Mouse (Mus musculus) lung, embryonic 14.5 days (tissue): ENCODE results near the gene Carnmt1. TPM values are rescaled to one million over a fixed set of nuclear protein-coding genes. Genes with fewer than 3 reads are reported as not detected.
A peak's percentile ranks its signal among the peaks of the same experiment; 100 is the strongest.

Experiments
- ATAC-seq: fragments of 200-750 bp; cut with Nextera tagmentation; 2 replicates; pipeline ENCODE4 v1.8.0; 2017; ENCODE audit warnings: mild to moderate bottlenecking, moderate TSS enrichment, moderate library complexity; ENCODE audit not compliant: insufficient read depth
- DNase-seq: peaks from one replicate; pipeline ENCODE4 v3.0.0-alpha.2; 2015
- H3K27ac ChIP-seq: fragments of 300-500 bp; sonication (generic); 2 replicates; pipeline ENCODE4 v1.5.1; 2014; ENCODE audit warnings: low read depth, mild to moderate bottlenecking, moderate library complexity
- H3K27me3 ChIP-seq: fragments of 300-500 bp; sonication (generic); 2 replicates; pipeline ENCODE4 v1.6.1; 2014; ENCODE audit warnings: low read length, control low read depth; ENCODE audit not compliant: insufficient read depth
- H3K36me3 ChIP-seq: fragments of 300-500 bp; sonication (generic); 2 replicates; pipeline ENCODE4 v1.6.1; 2014; ENCODE audit warnings: control low read depth; ENCODE audit not compliant: insufficient read depth
- H3K4me1 ChIP-seq: fragments of 300-500 bp; sonication (generic); 2 replicates; pipeline ENCODE4 v1.6.1; 2014; ENCODE audit warnings: antibody characterized with exemption, control low read depth; ENCODE audit not compliant: insufficient read depth
- H3K4me2 ChIP-seq: fragments of 300-500 bp; sonication (generic); 2 replicates; pipeline ENCODE4 v1.6.1; 2014; ENCODE audit warnings: mild to moderate bottlenecking
- H3K4me3 ChIP-seq: fragments of 300-500 bp; sonication (generic); 2 replicates; pipeline ENCODE4 v1.5.1; 2014; ENCODE audit warnings: low read depth, low read length
- H3K9ac ChIP-seq: fragments of 300-500 bp; sonication (generic); 2 replicates; pipeline ENCODE4 v1.6.1; 2014
- H3K9me3 ChIP-seq: fragments of 300-500 bp; sonication (generic); 2 replicates; pipeline ENCODE4 v1.6.1; 2016; ENCODE audit warnings: low read depth, low read length, control low read depth
- CTCF ChIP-seq: IDR thresholded peaks from 2 replicates; pipeline ENCODE4 v1.5.1; 2016; ENCODE audit warnings: antibody characterized with exemption, low read depth
- WGBS: fragments of 180-500 bp; shearing (Covaris S2); extraction: QIAGEN DNeasy Blood & Tissue Kit; methylation state at CpG from one replicate; pipeline ENCODE4 v1.1.7; 2014; 5-methylcytosine and 5-hydroxymethylcytosine counted together
- polyA plus RNA-seq: library from polyadenylated mRNA; unstranded; fragments of >200 nt; fragmentation: Nextera tagmentation; extraction: Ambion mirVana; gene quantifications from 2 replicates; pipeline ENCODE4 v1.2.1, GENCODE M21; 2014

Gene Carnmt1
- polyA plus RNA-seq, 1 experiment from 2014 or later, result 37.8 TPM

DNA sequence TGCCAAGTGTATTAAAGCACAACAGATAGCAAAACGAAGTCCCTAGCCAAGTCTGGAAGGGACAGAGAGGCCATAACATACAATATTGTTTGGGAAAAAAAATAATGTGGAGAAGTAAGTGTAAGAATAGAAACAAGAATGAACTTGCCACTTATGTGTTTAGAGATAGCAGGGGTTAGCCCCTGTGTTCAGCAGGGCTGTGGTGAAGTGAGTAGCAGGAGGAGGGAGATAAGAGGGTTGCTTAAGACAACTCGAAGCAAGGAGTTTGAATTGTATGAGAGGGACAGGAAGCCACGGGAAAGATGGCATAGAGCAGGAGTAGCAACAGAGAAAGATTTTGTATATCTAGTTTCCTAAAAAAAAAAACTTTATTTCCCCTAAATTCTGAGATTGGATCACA, 21.6 kb downstream of the Carnmt1 start:
- Histone ChIP-seq H3K36me3 (peaks cover 22% of the 10 kb centered on the region), H3K27me3 (no peaks in the 10 kb centered on the region), H3K27ac (no peak overlapping the region), H3K9me3 (no peaks in the 10 kb centered on the region), H3K4me2 (no peak overlapping the region), H3K4me1 (no peaks in the 10 kb centered on the region), H3K4me3 (no peak overlapping the region), H3K9ac (no peak overlapping the region)
- 69% methylated on average over 3 of the region's 3 CpGs for WGBS
- no peak for TF ChIP-seq CTCF
- DNase-seq (no peak), ATAC-seq (no peak)

DNA sequence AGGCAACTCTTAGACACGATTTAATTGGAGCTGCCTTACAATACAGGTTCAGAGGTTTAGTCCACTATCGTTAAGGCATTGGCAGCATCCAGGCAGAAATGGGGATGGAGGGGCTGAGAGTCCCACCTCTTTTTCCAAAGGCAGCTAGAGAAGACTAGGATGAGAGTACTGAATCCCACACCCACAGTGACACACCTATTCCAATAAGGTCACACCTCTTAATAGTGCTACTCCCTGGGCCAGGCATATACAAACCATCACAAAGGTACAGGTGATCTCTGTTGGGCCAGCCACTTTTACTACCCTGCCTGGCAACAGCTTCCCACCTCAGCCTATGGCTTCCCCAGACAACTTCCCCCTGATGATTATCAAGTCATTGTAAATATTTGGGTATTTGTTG, 22.2 kb downstream of the Carnmt1 start:
- no peak overlapping the region for H3K4me2 ChIP-seq
- H3K4me1 ChIP-seq, result no peaks in the 10 kb centered on the region
- H3K9ac ChIP-seq, result no peak overlapping the region
- H3K4me3 ChIP-seq, result no peak overlapping the region
- H3K27ac ChIP-seq, result no peak overlapping the region
- no peak for TF ChIP-seq CTCF
- H3K27me3 ChIP-seq, result no peaks in the 10 kb centered on the region
- 87% methylated on average over 2 of the region's 2 CpGs for WGBS
- no peaks in the 10 kb centered on the region for H3K9me3 ChIP-seq
- ATAC-seq, result no peak
- peaks cover 22% of the 10 kb centered on the region for H3K36me3 ChIP-seq
- DNase-seq, result no peak

DNA sequence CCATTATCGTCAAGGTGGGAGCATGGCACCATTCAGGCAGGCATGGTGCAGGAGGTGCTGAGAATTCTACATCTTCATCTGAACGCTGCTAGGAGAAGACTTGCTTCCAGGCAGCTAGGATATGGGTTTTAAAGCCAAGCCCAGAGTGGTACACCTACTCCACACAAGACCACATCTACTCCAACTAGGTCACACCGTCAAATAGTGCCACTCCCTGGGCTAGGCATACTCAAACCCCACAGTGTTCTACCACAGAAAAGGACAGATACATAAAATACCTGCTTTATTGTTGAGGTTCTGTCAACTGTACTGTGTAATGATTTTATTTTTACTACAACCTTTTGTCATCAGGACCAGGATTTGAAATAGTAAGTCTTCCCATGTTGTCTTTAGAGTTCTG, 24.6 kb downstream of the Carnmt1 start:
- ATAC-seq (no peak), DNase-seq (no peak)
- no peak for TF ChIP-seq CTCF
- Histone ChIP-seq H3K27me3 (no peaks in the 10 kb centered on the region), H3K9me3 (no peaks in the 10 kb centered on the region), H3K27ac (no peak overlapping the region), H3K4me1 (no peaks in the 10 kb centered on the region), H3K9ac (no peak overlapping the region), H3K4me2 (no peak overlapping the region), H3K36me3 (peaks cover 22% of the 10 kb centered on the region), H3K4me3 (no peak overlapping the region)
- WGBS, result 88% methylated on average over 3 of the region's 3 CpGs

DNA sequence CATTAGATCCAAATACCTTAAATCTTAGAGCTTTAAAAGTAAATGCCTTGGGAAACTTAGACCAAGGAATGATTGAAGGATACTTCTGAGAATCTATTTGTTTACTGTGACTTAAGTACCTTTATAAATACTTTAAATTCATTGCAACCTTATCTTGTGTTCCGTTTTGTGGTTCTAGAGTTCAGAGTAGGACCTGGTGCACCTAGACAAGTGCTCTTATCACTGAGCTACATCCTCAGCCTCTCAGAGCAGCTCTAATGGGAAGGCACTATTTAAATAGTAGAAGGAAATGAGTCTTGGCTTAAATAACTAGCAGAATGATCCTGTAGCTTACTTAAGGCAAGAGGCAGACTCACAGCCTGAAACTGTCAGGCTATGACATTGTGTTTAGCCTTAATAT, 25.0 kb downstream of the Carnmt1 start:
- no peak for TF ChIP-seq CTCF
- WGBS, result 54% methylated on average over 1 of the region's 1 CpGs
- ATAC-seq, result no peak

DNA sequence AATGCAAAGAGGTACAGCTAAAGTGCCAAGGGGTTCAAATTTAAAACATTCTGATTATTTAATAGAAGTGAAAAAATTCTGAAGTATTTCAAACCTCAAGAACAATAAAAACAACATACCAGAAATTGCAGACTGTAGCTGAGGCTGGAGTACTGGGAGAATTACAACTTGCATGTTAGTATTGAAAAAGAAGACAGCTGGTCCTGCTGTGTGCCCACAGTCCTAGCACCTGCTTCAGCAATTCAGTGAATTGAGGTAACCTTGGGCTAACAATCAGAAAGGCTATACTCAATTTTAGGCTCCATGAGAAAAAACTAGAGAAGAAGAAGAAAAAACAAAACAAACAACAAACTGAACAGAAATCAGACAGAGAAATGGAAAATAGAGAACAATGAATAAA, 37.5 kb downstream of the Carnmt1 start:
- Histone ChIP-seq H3K27ac (no peak overlapping the region), H3K36me3 (0 out of 2 replicates have a peak, but pooled peaks cover 6% of the 10 kb centered on the region), H3K4me2 (no peak overlapping the region), H3K9me3 (no peaks in the 10 kb centered on the region), H3K4me3 (no peak overlapping the region), H3K4me1 (no peaks in the 10 kb centered on the region), H3K27me3 (no peaks in the 10 kb centered on the region), H3K9ac (no peak overlapping the region)
- no peak for TF ChIP-seq CTCF
- ATAC-seq (no peak), DNase-seq (no peak)

More for the DNA sequence above, 25.0 kb downstream of the Carnmt1 start:
- H3K27ac ChIP-seq, result no peak overlapping the region
- no peaks in the 10 kb centered on the region for H3K4me1 ChIP-seq
- H3K4me2 ChIP-seq, result no peak overlapping the region
- peaks cover 22% of the 10 kb centered on the region for H3K36me3 ChIP-seq
- no peak for DNase-seq
- H3K27me3 ChIP-seq, result no peaks in the 10 kb centered on the region
- H3K9me3 ChIP-seq, result no peaks in the 10 kb centered on the region
- H3K4me3 ChIP-seq, result no peak overlapping the region
- H3K9ac ChIP-seq, result no peak overlapping the region

DNA sequence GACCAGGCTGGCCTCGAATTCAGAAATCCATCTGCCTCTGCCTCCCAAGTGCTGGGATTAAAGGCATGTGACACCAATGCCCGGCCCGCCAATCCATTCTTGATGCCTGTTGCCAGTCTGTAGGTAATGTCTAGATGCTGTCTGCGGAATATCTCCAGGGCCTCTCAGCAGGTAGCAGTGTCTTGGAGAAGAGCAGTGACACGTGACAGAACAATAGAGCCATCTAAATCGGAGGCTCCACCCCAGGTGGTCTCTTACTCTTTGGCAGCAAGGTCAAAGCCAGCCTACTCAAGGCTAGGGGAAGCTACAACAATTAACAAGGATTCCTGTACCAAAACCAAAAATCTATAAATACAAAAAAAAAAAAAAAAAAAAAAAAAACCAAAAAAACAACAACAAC, 40.3 kb downstream of the Carnmt1 start:
- ATAC-seq, result no peak

DNA sequence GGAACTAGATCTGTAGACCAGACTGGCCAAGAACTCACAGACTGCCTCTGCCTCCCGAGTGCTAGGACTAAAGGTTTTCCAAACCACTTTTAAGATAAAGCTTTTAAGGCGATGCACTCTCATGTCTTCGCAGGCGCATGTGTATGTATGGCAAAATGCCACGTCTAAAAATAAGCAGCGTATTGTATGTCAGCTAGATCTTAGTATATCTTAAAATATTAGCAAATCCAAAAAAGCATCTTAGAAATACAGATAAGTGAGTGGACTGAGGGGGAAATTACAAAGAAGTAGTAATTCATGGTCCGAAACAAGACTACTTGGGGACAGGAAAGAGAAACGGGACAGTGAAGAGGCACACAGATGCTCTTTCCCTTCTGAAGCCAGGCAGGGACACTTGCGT, 41.0 kb downstream of the Carnmt1 start:
- no peak for TF ChIP-seq CTCF
- H3K36me3 ChIP-seq, result 0 out of 2 replicates have a peak, but pooled peaks cover 6% of the 10 kb centered on the region
- no peaks in the 10 kb centered on the region for H3K9me3 ChIP-seq
- H3K27me3 ChIP-seq, result no peaks in the 10 kb centered on the region
- 0 out of 2 replicates have a peak, but pooled peaks cover 6% of the 10 kb centered on the region for H3K4me1 ChIP-seq
- no peak overlapping the region for H3K27ac ChIP-seq
- no peak overlapping the region for H3K4me3 ChIP-seq
- H3K9ac ChIP-seq, result no peak overlapping the region
- no peak overlapping the region for H3K4me2 ChIP-seq
- DNase-seq (peak; percentile 24), ATAC-seq (no peak)
- 80% methylated on average over 9 of the region's 9 CpGs for WGBS

More for the DNA sequence above, 40.3 kb downstream of the Carnmt1 start:
- H3K4me1 ChIP-seq, result 0 out of 2 replicates have a peak, but pooled peaks cover 6% of the 10 kb centered on the region
- WGBS, result 85% methylated on average over 6 of the region's 6 CpGs
- H3K9me3 ChIP-seq, result no peaks in the 10 kb centered on the region
- no peak for DNase-seq
- TF ChIP-seq CTCF, result no peak
- H3K36me3 ChIP-seq, result 0 out of 2 replicates have a peak, but pooled peaks cover 6% of the 10 kb centered on the region
- no peak overlapping the region for H3K4me3 ChIP-seq
- no peak overlapping the region for H3K27ac ChIP-seq
- no peaks in the 10 kb centered on the region for H3K27me3 ChIP-seq
- no peak overlapping the region for H3K4me2 ChIP-seq
- no peak overlapping the region for H3K9ac ChIP-seq
